ENCODE assay signal across 12 mouse cellular contexts in the genomic region with DNA sequence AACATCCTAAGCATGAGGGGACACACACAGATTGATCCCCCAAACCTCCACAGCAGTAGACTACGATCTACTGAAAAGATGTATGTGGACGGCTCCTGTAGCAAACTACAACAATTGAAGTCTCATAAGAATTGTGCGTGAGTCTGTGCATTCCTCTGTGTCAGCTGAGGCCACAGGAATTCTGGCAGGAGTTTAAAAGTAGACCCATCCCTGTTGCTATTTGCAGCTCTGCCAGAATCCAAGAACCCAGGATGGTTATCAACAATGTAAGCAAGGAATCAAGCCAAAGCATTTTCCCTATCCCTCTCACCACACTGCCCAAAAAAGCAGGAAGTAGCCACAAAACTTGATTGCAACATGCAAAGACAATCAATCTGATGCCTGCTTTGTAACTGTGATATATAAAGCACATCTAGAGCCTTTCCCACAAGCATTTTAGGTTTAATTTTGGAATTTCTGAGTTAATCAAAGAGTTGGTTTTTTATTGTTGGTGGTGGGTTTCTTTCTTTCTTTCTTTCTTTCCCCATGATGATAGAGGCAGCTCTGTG.
DNase-seq lines count a peak whose midpoint lies in the region; ATAC-seq and TF ChIP-seq lines count a peak whose summit lies in the region.
"Had no signal": no experiment of that assay in that cellular context is flagged by ENCODE, and none has a peak within 500 bp of the region (broad histone marks: within the 10 kb centered on the region; RNA-seq: fewer than 3 reads in every experiment).

No protein-coding gene starts in this region.

- ATAC-seq in liver, postnatal 0 days, result no peak
- ATAC-seq in heart, embryonic 11.5 days (replicated peaks; ENCODE audit: insufficient number of reproducible peaks, low FRiP score, low TSS enrichment), result no peak

- H3K79me2 ChIP-seq in liver, adult 2 months (ENCODE audit: control insufficient read depth, insufficient read depth, low read length), result no peaks in the 10 kb centered on the region

- H3K27ac ChIP-seq in liver, adult 2 months (replicated peaks; ENCODE audit: insufficient read depth, low read depth, low read length), result no peak overlapping the region
- H3K27ac ChIP-seq in liver, postnatal 0 days (ENCODE audit: low read depth), result no peak overlapping the region
- peak overlapping the region; percentile 24; the same call in 1 of the 2 replicates for H3K27ac ChIP-seq in heart, embryonic 11.5 days (ENCODE audit: low read depth, low read length)
- H3K27ac ChIP-seq: forebrain, embryonic 10.5 days; hindbrain, embryonic 10.5 days had no signal

- no peak overlapping the region for H3K4me3 ChIP-seq in liver, adult 2 months (ENCODE audit: insufficient read depth, low read depth, low read length)
- H3K4me3 ChIP-seq in liver, postnatal 0 days (ENCODE audit: low read depth, low read length), result no peak overlapping the region
- H3K4me3 ChIP-seq in heart, embryonic 11.5 days (ENCODE audit: low read depth, low read length), result no peak overlapping the region
- H3K4me3 ChIP-seq: forebrain, embryonic 10.5 days; hindbrain, embryonic 10.5 days; megakaryocyte, embryonic 14.5 days had no signal

- TF ChIP-seq CTCF in liver, adult 2 months (IDR thresholded peaks at IDR 0.05; ENCODE audit: low read depth, low read length), result no peak
- no peak for TF ChIP-seq CTCF in liver, postnatal 0 days (IDR thresholded peaks at IDR 0.05; ENCODE audit: low read depth)

- no peak for TF ChIP-seq POLR2A in liver, adult 2 months (IDR thresholded peaks at IDR 0.05; ENCODE audit: extremely low read depth, insufficient read depth, low read length)

- no peak overlapping the region for H3K4me2 ChIP-seq in liver, postnatal 0 days (ENCODE audit: low read depth, low read length)
- no peak overlapping the region for H3K4me2 ChIP-seq in heart, embryonic 11.5 days

- 57% methylated on average over 3 of the region's 3 CpGs for WGBS in liver, adult 2 months
- 72% methylated on average over 3 of the region's 3 CpGs for WGBS in liver, postnatal 0 days (ENCODE audit: insufficient replicate concordance)
- 34% methylated on average over 3 of the region's 3 CpGs for WGBS in heart, embryonic 11.5 days (ENCODE audit: insufficient replicate concordance)

- no peak overlapping the region for H3K9ac ChIP-seq in liver, adult 2 months (ENCODE audit: low read depth, low read length)
- no peak overlapping the region for H3K9ac ChIP-seq in liver, postnatal 0 days (replicated peaks)
- no peak overlapping the region for H3K9ac ChIP-seq in heart, embryonic 11.5 days (ENCODE audit: low read depth, low read length)

- H3K36me3 ChIP-seq in liver, adult 2 months (ENCODE audit: control insufficient read depth, insufficient read depth, low read length), result no peaks in the 10 kb centered on the region
- no peaks in the 10 kb centered on the region for H3K36me3 ChIP-seq in liver, postnatal 0 days (replicated peaks; ENCODE audit: insufficient read depth, low read length)
- H3K36me3 ChIP-seq in heart, embryonic 11.5 days (ENCODE audit: control insufficient read depth, insufficient read depth, low read length), result no peaks in the 10 kb centered on the region
- H3K36me3 ChIP-seq: forebrain, embryonic 10.5 days; hindbrain, embryonic 10.5 days had no signal

- H3K9me3 ChIP-seq in liver, postnatal 0 days (ENCODE audit: low read length), result no peaks in the 10 kb centered on the region
- H3K9me3 ChIP-seq in heart, embryonic 11.5 days (replicated peaks; ENCODE audit: control insufficient read depth, low read length), result no peaks in the 10 kb centered on the region
- H3K9me3 ChIP-seq: forebrain, embryonic 10.5 days; hindbrain, embryonic 10.5 days had no signal

- no peaks in the 10 kb centered on the region for H3K27me3 ChIP-seq in liver, adult 2 months (ENCODE audit: control insufficient read depth, insufficient read depth, low read length)
- no peaks in the 10 kb centered on the region for H3K27me3 ChIP-seq in liver, postnatal 0 days (ENCODE audit: insufficient read depth, low read length)
- H3K27me3 ChIP-seq in heart, embryonic 11.5 days (ENCODE audit: control insufficient read depth, insufficient read depth, low read length), result no peaks in the 10 kb centered on the region
- H3K27me3 ChIP-seq: megakaryocyte, embryonic 14.5 days had no signal

- TF ChIP-seq EP300 in liver, postnatal 0 days (IDR thresholded peaks at IDR 0.05; ENCODE audit: low read depth), result no peak

- peaks cover 4% of the 10 kb centered on the region; the same call in 1 of the 2 replicates for H3K4me1 ChIP-seq in liver, adult 2 months (ENCODE audit: control insufficient read depth, insufficient read depth, low read length)
- H3K4me1 ChIP-seq in liver, postnatal 0 days (ENCODE audit: insufficient read depth), result no peaks in the 10 kb centered on the region
- H3K4me1 ChIP-seq in heart, embryonic 11.5 days (ENCODE audit: control insufficient read depth, insufficient read depth, low read length), result peaks cover 10% of the 10 kb centered on the region

- DNase-seq in liver, adult 2 months (ENCODE audit: extremely low read depth, low read depth, low spot score), result peak; percentile 40
- DNase-seq in liver, postnatal 0 days, result no peak
- DNase-seq in ZHBTc4 (ENCODE audit: low read depth, low spot score), result peak; percentile 12
- peak; percentile 15 for DNase-seq in lung, postnatal 14 days
- no peak for DNase-seq in urinary bladder, adult 18-20 months (ENCODE audit: low spot score in 2 of 2)
- no peak for DNase-seq in spleen, postnatal 10 days (ENCODE audit: low spot score in 2 of 2)
- DNase-seq: kidney, adult 18-20 months; thymus, adult 18-20 months had no signal

Comparison
In these comparisons a context has a peak if more than half of its experiments do, and no peak if none do; other contexts are left out.
1. DNase-seq: peak in liver, adult 2 months (single experiment), ZHBTc4 (single experiment) and lung, postnatal 14 days (single experiment); none in liver, postnatal 0 days (single experiment), urinary bladder, adult 18-20 months (0 of 2) and spleen, postnatal 10 days (0 of 2).